8 mouse cellular contexts compared by ENCODE assay signal in genomic region chr4:86856304-86857112, GRCm38 (mm10). TPM values are rescaled to one million over a fixed set of nuclear protein-coding genes. Genes with fewer than 3 reads are reported as not detected.
DNase-seq lines count a peak whose midpoint lies in the region; ATAC-seq and TF ChIP-seq lines count a peak whose summit lies in the region.

No protein-coding gene starts in this region.

- H3K36me3 ChIP-seq in lung, postnatal 0 days (ENCODE audit: insufficient read depth, low read length), result peaks cover 6% of the 10 kb centered on the region
- H3K36me3 ChIP-seq in forebrain, embryonic 13.5 days (ENCODE audit: poor library complexity, severe bottlenecking), result peaks cover 39% of the 10 kb centered on the region
- H3K36me3 ChIP-seq in liver, embryonic 12.5 days, result peaks cover 43% of the 10 kb centered on the region
- H3K36me3 ChIP-seq in testis, adult 2 months (ENCODE audit: control insufficient read depth, insufficient read depth, low read length), result no peaks in the 10 kb centered on the region

- no peaks in the 10 kb centered on the region for H3K27me3 ChIP-seq in lung, postnatal 0 days (replicated peaks; ENCODE audit: insufficient read depth, low read length)
- no peaks in the 10 kb centered on the region for H3K27me3 ChIP-seq in forebrain, embryonic 13.5 days
- H3K27me3 ChIP-seq in liver, embryonic 12.5 days (replicated peaks), result 0 out of 2 replicates have a peak, but pooled peaks cover 4% of the 10 kb centered on the region
- no peaks in the 10 kb centered on the region for H3K27me3 ChIP-seq in testis, adult 2 months (ENCODE audit: control insufficient read depth, insufficient read depth, low read length)

- peaks cover 6% of the 10 kb centered on the region; the same call in 1 of the 2 replicates for H3K4me1 ChIP-seq in lung, postnatal 0 days (ENCODE audit: insufficient read depth, low read depth, low read length)
- H3K4me1 ChIP-seq in forebrain, embryonic 13.5 days, result peaks cover 16% of the 10 kb centered on the region
- peaks cover 25% of the 10 kb centered on the region for H3K4me1 ChIP-seq in liver, embryonic 12.5 days
- H3K4me1 ChIP-seq in testis, adult 2 months (ENCODE audit: control insufficient read depth, insufficient read depth, low read length), result peaks cover 3% of the 10 kb centered on the region

- peak overlapping the region; percentile 99 for H3K9ac ChIP-seq in lung, postnatal 0 days (replicated peaks; ENCODE audit: low read depth)
- H3K9ac ChIP-seq in forebrain, embryonic 13.5 days, result peak overlapping the region; percentile 100
- peak overlapping the region; percentile 99 for H3K9ac ChIP-seq in liver, embryonic 12.5 days

- TF ChIP-seq EP300 in lung, postnatal 0 days (IDR thresholded peaks at IDR 0.05), result no peak

- peak overlapping the region; percentile 94 for H3K4me3 ChIP-seq in lung, postnatal 0 days (ENCODE audit: low read depth, low read length)
- H3K4me3 ChIP-seq in forebrain, embryonic 13.5 days, result peak overlapping the region; percentile 95
- peak overlapping the region; percentile 97 for H3K4me3 ChIP-seq in liver, embryonic 12.5 days
- H3K4me3 ChIP-seq in testis, adult 2 months (ENCODE audit: control insufficient read depth, low read depth, low read length), result peak overlapping the region; percentile 98

- peak; percentile 24 for DNase-seq in adrenal gland, adult 8-10 months
- DNase-seq in adrenal gland, adult 2 months, result no peak
- no peak for DNase-seq in lung, postnatal 0 days (ENCODE audit: low spot score)
- DNase-seq in lung, postnatal 10 days, result no peak

- peak overlapping the region; percentile 97 for H3K27ac ChIP-seq in lung, postnatal 0 days (ENCODE audit: low read length)
- H3K27ac ChIP-seq in forebrain, embryonic 13.5 days, result peak overlapping the region; percentile 96
- H3K27ac ChIP-seq in liver, embryonic 12.5 days, result peak overlapping the region; percentile 93
- peak overlapping the region; percentile 87 for H3K27ac ChIP-seq in testis, adult 2 months (ENCODE audit: control insufficient read depth, insufficient read depth, low read depth, low read length)

- no peak for TF ChIP-seq POLR2A in testis, adult 2 months (IDR thresholded peaks at IDR 0.05; ENCODE audit: control insufficient read depth, low read depth, low read length)

- under 1% methylated on average over 49 of the region's 50 CpGs for WGBS in lung, postnatal 0 days
- 2% methylated on average over 49 of the region's 50 CpGs for WGBS in forebrain, embryonic 13.5 days
- under 1% methylated on average over 50 of the region's 50 CpGs for WGBS in liver, embryonic 12.5 days (ENCODE audit: insufficient replicate concordance)

- no peak for TF ChIP-seq CTCF in lung, postnatal 0 days (IDR thresholded peaks at IDR 0.05)
- TF ChIP-seq CTCF in testis, adult 2 months (IDR thresholded peaks at IDR 0.05; ENCODE audit: control insufficient read depth, insufficient read depth, insufficient replicate concordance, low read depth, low read length), result no peak

- H3K4me2 ChIP-seq in lung, postnatal 0 days (replicated peaks; ENCODE audit: low read depth, low read length), result peak overlapping the region; percentile 62
- H3K4me2 ChIP-seq in forebrain, embryonic 13.5 days, result peak overlapping the region; percentile 66
- peak overlapping the region; percentile 85 for H3K4me2 ChIP-seq in liver, embryonic 12.5 days

- no peaks in the 10 kb centered on the region for H3K9me3 ChIP-seq in lung, postnatal 0 days (ENCODE audit: low read length)
- H3K9me3 ChIP-seq in forebrain, embryonic 13.5 days (replicated peaks), result no peaks in the 10 kb centered on the region
- no peaks in the 10 kb centered on the region for H3K9me3 ChIP-seq in liver, embryonic 12.5 days (replicated peaks)

- peak; percentile 2; the same call in 1 of the 2 replicates for ATAC-seq in lung, postnatal 0 days
- ATAC-seq in forebrain, embryonic 13.5 days, result no peak
- no peak for ATAC-seq in liver, embryonic 12.5 days
- no peak for ATAC-seq in megakaryocyte progenitor cell, adult 5-6 weeks (replicated peaks; ENCODE audit: poor library complexity)

RNA-seq across cellular contexts. Expression of gene Rps6, which starts 0.7 kb away (rescaled TPM):
- total RNA-seq in adrenal gland, adult 8-10 months (2022), result 100 to 1,000 TPM; 758 to 849 (median 847) TPM
- 1,000 to 10,000 TPM in 1 of 2 experiments, 100 to 1,000 TPM in 1; 898 to 1,005 TPM for total RNA-seq in adrenal gland, adult 2 months (2021)
- 132 and 140 TPM in 2 replicates for polyA plus RNA-seq in adrenal gland, adult 2 months (2012; rRNA removed)
- polyA plus RNA-seq in lung, postnatal 0 days (2015; fragmentation: Nextera tagmentation; extraction: Ambion mirVana), result 491 and 498 TPM in 2 replicates
- polyA plus RNA-seq in forebrain, embryonic 13.5 days (2015; fragmentation: Nextera tagmentation; extraction: Ambion mirVana), result 497 and 551 TPM in 2 replicates
- polyA plus RNA-seq in liver, embryonic 12.5 days (2016; fragmentation: Nextera tagmentation; extraction: Ambion mirVana), result 704 and 734 TPM in 2 replicates
- 281 and 292 TPM in 2 replicates for polyA plus RNA-seq in testis, adult 2 months (2012; rRNA removed)
- 4,597 and 4,652 TPM in 2 replicates for total RNA-seq in megakaryocyte progenitor cell, adult 5-6 weeks (2015)
- total RNA-seq in megakaryocyte progenitor cell, adult 5-6 weeks (2017), result 1,552 and 1,647 TPM in 2 replicates

RNA-seq across cellular contexts. Expression of gene Acer2, which starts 17.7 kb away (rescaled TPM):
- 10 to 100 TPM; 12.0 to 18.3 (median 16.9) TPM for total RNA-seq in adrenal gland, adult 8-10 months (2022)
- total RNA-seq in adrenal gland, adult 2 months (2021), result 10 to 100 TPM; 18.5 to 18.9 TPM
- polyA plus RNA-seq in adrenal gland, adult 2 months (2012; rRNA removed), result 16.2 and 17.4 TPM in 2 replicates
- polyA plus RNA-seq in lung, postnatal 0 days (2015; fragmentation: Nextera tagmentation; extraction: Ambion mirVana), result 53.8 and 92.9 TPM in 2 replicates
- polyA plus RNA-seq in forebrain, embryonic 13.5 days (2015; fragmentation: Nextera tagmentation; extraction: Ambion mirVana), result 10.9 and 14.0 TPM in 2 replicates
- polyA plus RNA-seq in liver, embryonic 12.5 days (2016; fragmentation: Nextera tagmentation; extraction: Ambion mirVana), result 8.1 and 8.4 TPM in 2 replicates
- polyA plus RNA-seq in testis, adult 2 months (2012; rRNA removed), result 13.2 and 13.4 TPM in 2 replicates
- 0.84 and 2.2 TPM in 2 replicates for total RNA-seq in megakaryocyte progenitor cell, adult 5-6 weeks (2015)
- 1.1 and 2.5 TPM in 2 replicates for total RNA-seq in megakaryocyte progenitor cell, adult 5-6 weeks (2017)
